Mouse (Mus musculus) kidney, adult 2 months (tissue): ENCODE results near the gene Ccdc9b.

Source experiments
- CTCF ChIP-seq: fragments of 200-500 bp; conservative IDR thresholded peaks from 2 replicates; pipeline ENCODE4 v1.5.1; 2011; ENCODE audit warnings: low read depth, mild to moderate bottlenecking, control low read depth, low read length, moderate library complexity, mixed read lengths; ENCODE audit not compliant: insufficient read depth, insufficient read length
- POLR2A ChIP-seq: fragments of 200-500 bp; IDR thresholded peaks from one replicate; pipeline ENCODE4 v1.6.1; 2011; ENCODE audit warnings: low read depth, low read length, control low read depth

DNA sequence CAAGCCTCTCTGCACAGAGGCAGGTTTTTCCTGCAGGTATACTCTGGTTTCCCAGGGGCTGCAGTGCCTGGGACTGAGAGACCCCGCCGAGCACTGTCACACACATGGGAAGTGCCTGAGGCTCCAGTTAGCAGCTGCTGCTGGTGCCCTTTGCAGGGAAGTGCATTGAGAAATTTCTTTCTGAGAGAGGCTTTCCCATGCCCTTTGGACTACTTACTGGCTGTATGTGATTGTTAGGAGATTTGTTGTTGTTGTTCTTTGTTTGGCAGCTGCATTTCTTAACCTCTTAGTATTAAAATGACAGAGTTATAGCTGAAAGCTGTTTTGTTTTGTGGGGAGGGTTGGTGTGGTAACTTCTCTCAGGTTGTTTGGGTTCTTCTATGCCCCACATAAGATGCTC lies 48.4 kb upstream of the Ccdc9b start:
- TF ChIP-seq CTCF (no peak), POLR2A (no peak)
